Mouse (Mus musculus) small intestine, adult 2 months (tissue): Measurements from ENCODE around the gene Wdfy4. TPM values are rescaled to one million over a fixed set of nuclear protein-coding genes. Genes with fewer than 3 reads are reported as not detected.
A peak's percentile ranks its signal among the peaks of the same experiment; 100 is the strongest.

ENCODE experiments used
- H3K27ac ChIP-seq: fragments of 200-500 bp; 2 replicates; pipeline ENCODE4 v1.5.1; 2012; ENCODE audit warnings: low read depth, low read length, control low read depth, inconsistent platforms; ENCODE audit not compliant: insufficient read depth
- H3K27me3 ChIP-seq: fragments of 200-500 bp; 2 replicates; pipeline ENCODE4 v1.6.1; 2012; ENCODE audit warnings: mild to moderate bottlenecking, moderate library complexity, low read length, inconsistent platforms; ENCODE audit not compliant: control insufficient read depth, insufficient read depth
- H3K36me3 ChIP-seq: fragments of 200-500 bp; 2 replicates; pipeline ENCODE4 v1.6.1; 2012; ENCODE audit warnings: mild to moderate bottlenecking, low read length, control low read depth, inconsistent platforms; ENCODE audit not compliant: control insufficient read depth, insufficient read depth
- H3K4me1 ChIP-seq: fragments of 200-500 bp; 2 replicates; pipeline ENCODE4 v1.6.1; 2012; ENCODE audit warnings: low read length, inconsistent platforms, mixed read lengths; ENCODE audit not compliant: control insufficient read depth, insufficient read depth, insufficient read length
- H3K4me3 ChIP-seq: fragments of 200-500 bp; 2 replicates; pipeline ENCODE4 v1.5.1; 2012; ENCODE audit warnings: low read depth, mild to moderate bottlenecking, control low read depth, inconsistent platforms, low read length, moderate library complexity
- CTCF ChIP-seq: fragments of 200-500 bp; IDR thresholded peaks from 2 replicates; pipeline ENCODE4 v1.5.1; 2012; ENCODE audit warnings: low read depth, mild to moderate bottlenecking, control low read depth, inconsistent platforms, low read length, moderate library complexity, mixed read lengths; ENCODE audit not compliant: insufficient replicate concordance, insufficient read length; ENCODE audit errors: extremely low read depth
- POLR2A ChIP-seq: fragments of 200-500 bp; IDR thresholded peaks from 2 replicates; pipeline ENCODE4 v1.6.1; 2012; ENCODE audit warnings: low read depth, mild to moderate bottlenecking, control low read depth, inconsistent platforms, low read length, moderate library complexity
- WGBS: fragments of 180-500 bp; shearing (Covaris S2); methylation state at CpG from one replicate; pipeline ENCODE4 v1.1.7; 2018; 5-methylcytosine and 5-hydroxymethylcytosine counted together
- polyA plus RNA-seq: library from polyadenylated mRNA; depleted of rRNA; stranded (reverse); fragments of >200 nt; gene quantifications from 2 replicates; pipeline ENCODE4 v1.2.3, GENCODE M21; 2012

Gene Wdfy4
- polyA plus RNA-seq, 1 experiment = 4.8 TPM

DNA sequence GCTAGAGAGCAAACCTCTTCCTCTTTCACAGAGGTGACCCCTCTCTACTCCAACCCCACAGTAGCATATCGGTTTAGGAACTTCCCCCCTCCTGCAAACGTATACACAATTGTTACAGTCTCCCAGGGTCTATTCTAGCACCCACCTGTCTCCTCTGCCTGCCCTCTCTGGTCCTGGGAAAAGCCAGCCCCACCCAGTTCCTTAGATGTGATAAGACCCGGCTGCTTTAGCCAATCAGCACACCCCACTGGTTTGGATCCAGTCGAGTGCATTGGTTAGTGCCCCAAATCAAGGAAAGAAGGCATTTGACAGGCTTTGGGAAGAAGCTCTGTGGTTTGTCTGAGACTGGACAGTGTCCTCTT lies 29.4 kb upstream of the Wdfy4 start:
- WGBS = 5% methylated on average over 4 of the region's 4 CpGs
- Histone ChIP-seq H3K27me3 (no peaks in the 10 kb centered on the region), H3K4me1 (peaks cover 7% of the 10 kb centered on the region), H3K4me3 (no peak overlapping the region), H3K36me3 (no peaks in the 10 kb centered on the region), H3K27ac (peak overlapping the region; percentile 11; the same call in 1 of the 2 replicates)
- TF ChIP-seq POLR2A = no peak
- TF ChIP-seq CTCF = no peak

DNA sequence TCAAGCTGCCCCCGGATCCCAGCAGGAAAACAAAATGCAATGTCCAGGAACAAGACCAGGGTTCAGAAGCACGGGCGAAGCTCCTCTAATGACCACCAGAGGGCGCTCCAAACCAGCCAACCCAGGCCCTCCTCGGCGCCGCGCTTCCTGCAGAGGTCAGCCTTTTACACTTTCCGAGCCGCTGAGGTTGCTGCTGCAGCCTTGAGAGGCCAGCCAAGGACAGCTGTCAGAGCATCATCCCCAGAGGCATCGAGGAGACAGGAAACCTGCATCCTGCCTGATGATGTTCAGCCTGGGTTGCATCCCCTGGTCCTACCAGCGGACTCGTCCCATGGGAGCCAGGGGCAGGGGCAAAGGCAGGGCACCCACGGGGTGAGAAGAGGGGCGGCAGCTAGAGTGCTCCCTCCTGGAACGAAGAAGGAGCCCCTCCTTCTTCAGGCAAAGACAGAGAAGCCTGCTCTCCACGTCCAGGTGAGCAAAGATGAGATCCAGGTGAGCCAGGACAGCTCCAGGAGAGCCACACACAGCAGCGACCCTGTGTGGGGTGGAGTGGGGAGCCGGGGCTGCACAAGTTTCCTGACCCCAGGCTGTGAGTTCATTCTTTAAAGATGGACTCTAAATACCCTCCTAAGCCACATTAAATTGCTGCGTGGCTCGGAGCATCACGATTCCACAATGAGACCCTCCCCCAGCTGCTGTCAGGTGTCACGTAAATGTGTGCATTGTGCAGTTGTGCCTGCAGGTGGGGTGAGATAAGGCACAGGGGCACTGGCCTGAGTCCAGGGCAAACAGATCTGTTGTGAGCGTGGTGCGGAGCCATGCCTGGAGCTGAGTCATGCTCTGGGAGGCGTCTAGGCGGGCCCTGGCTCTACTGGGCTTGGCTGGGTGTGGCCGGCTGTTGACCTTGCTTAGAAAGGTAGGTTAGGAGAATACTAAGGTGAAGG lies 28.8 kb upstream of the Wdfy4 start, which contains the start of gene Arhgap22:
Gene Arhgap22 (plus strand): TSS at position 204 of the 944 bp plus-strand sequence.
- H3K27me3 ChIP-seq = no peaks in the 10 kb centered on the region
- peak within 1 kb of the TSS; percentile 11; the same call in 1 of the 2 replicates for H3K27ac ChIP-seq
- no peaks in the 10 kb centered on the region for H3K36me3 ChIP-seq
- peaks cover 7% of the 10 kb centered on the region for H3K4me1 ChIP-seq
- peak within 1 kb of the TSS; percentile 3; the same call in 1 of the 2 replicates for H3K4me3 ChIP-seq
- no peak for TF ChIP-seq POLR2A
- peak; percentile 100 for TF ChIP-seq CTCF
- 6% methylated on average over 28 of the region's 28 CpGs for WGBS

DNA sequence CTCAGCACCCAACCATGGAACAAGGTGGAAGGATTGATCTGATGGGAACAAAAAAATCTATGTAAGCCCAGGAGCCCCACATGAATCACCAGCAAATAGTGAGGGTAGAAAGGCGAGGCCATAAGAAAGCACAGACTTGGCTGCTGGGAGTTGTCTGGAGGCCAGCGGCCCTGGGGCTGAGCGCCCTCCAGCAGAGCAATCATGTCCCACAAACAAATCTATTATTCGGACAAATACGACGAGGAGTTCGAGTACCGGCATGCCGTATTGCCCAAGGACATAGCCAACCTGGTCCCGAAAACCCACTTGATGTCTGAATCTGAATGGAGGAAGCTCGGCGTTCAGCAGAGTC lies 27.6 kb upstream of the Wdfy4 start:
- Histone ChIP-seq H3K36me3 (no peaks in the 10 kb centered on the region), H3K4me1 (peaks cover 7% of the 10 kb centered on the region), H3K27me3 (no peaks in the 10 kb centered on the region), H3K4me3 (no peak overlapping the region), H3K27ac (no peak overlapping the region)
- WGBS = 90% methylated on average over 12 of the region's 12 CpGs
- TF ChIP-seq CTCF = no peak
- TF ChIP-seq POLR2A = no peak

DNA sequence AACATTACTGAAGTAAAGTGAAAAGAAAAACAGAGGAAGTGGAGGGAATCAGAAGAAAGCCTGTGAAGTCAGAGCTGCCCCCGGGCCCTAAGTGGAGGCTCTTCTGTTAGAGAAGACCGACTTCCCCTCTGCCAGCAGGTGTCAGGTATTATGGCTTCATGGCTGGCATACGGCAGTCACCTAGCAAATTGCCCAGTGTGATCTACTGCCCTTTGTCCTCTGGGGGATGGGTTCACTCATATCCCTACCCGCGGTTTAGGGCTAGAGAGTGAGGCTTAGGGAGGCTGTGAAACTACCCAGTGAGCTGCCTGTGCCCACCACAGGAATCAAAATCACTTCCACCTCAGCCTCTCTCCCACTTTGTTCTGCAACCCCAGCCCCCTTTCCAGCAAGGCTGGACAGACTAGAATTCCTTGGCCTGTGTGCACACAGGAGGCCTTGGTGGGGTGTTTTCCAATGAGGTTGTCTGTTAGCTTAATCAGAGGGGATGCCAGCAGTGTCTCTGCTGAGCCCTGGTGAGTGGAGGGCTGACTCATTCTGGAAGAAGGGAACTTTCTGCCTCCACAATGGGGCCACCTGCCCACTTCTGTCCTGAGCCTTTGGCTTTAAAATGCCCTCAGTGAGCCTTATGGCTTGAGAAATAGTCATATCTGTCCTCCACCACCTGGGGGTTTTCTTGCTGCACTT lies 27.1 kb upstream of the Wdfy4 start:
- no peak overlapping the region for H3K27ac ChIP-seq
- no peaks in the 10 kb centered on the region for H3K36me3 ChIP-seq
- H3K4me1 ChIP-seq = peaks cover 7% of the 10 kb centered on the region
- 16% methylated on average over 5 of the region's 5 CpGs for WGBS
- TF ChIP-seq POLR2A = no peak
- TF ChIP-seq CTCF = 0 out of 2 replicates have a peak, but pooled peaks have one; percentile 3
- H3K4me3 ChIP-seq = no peak overlapping the region
- H3K27me3 ChIP-seq = no peaks in the 10 kb centered on the region

DNA sequence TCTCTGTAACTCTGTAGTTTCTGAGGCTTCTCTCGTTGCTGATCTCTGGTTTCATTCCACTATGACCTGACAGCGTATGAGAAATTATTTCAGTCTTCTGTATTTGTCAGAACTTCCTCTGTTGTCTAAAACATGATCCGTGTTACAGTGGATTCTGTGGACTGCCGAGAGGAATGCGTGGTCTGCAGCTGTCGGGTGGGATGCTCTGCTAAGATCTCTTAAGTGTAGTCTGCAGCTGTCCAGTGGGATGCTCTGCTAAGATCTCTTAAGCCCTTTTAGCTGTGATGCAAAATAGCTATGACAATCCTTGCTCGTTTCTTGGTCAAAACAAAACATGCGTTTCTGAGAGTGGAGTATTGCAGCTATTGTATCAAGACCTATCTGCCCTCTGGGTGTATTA lies 25.5 kb upstream of the Wdfy4 start:
- no peaks in the 10 kb centered on the region for H3K27me3 ChIP-seq
- no peak overlapping the region for H3K27ac ChIP-seq
- H3K4me3 ChIP-seq = no peak overlapping the region
- WGBS = 78% methylated on average over 8 of the region's 8 CpGs
- peaks cover 7% of the 10 kb centered on the region for H3K4me1 ChIP-seq
- H3K36me3 ChIP-seq = no peaks in the 10 kb centered on the region
- TF ChIP-seq CTCF = no peak
- TF ChIP-seq POLR2A = no peak

DNA sequence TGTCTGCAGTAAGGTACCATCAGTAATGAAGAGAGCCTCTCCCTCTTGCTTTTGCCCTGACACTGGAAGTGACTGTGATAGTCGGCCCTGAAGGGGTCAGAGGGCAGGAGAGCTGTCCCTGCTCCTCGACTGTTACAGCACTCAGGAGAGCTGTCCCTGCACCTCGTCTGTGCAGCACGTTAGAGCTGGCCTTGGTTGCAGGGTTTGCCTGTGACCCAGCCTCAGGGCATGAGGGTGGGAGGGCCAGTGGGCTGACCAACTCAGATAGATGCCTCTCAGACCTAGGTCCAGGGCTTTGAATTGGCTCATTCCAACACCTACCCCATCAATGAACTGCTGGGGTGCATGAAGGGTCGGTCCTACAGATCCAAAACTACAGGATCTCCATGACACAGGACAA lies 23.0 kb upstream of the Wdfy4 start:
- 42% methylated on average over 5 of the region's 5 CpGs for WGBS
- H3K4me3 ChIP-seq = no peak overlapping the region
- TF ChIP-seq POLR2A (no peak), CTCF (no peak)
- H3K27me3 ChIP-seq = no peaks in the 10 kb centered on the region
- no peaks in the 10 kb centered on the region for H3K36me3 ChIP-seq
- no peaks in the 10 kb centered on the region; the same call in 1 of the 2 replicates for H3K4me1 ChIP-seq
- H3K27ac ChIP-seq = no peak overlapping the region

DNA sequence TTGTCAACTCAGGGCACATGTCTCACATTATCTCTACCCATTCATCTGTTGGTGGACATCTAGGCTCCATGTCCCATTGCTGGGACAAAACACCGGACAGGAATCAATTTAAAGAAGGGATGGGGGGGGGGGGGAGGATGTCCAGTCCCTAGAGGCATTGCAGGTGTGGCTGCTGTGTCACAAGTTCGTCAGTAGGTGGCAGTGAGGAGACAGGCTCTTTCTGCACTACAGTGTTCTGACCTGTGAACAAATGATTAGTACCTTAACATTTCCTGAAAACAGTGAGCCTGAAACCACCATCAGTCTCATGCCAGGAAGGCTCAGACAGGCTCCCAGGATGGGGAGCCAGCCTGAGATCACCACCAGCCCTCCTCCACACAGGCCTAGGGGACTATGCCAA lies 21.7 kb upstream of the Wdfy4 start:
- Histone ChIP-seq H3K4me1 (no peaks in the 10 kb centered on the region), H3K36me3 (no peaks in the 10 kb centered on the region), H3K4me3 (no peak overlapping the region), H3K27me3 (no peaks in the 10 kb centered on the region), H3K27ac (no peak overlapping the region)
- peak; percentile 44; the same call in 1 of the 2 replicates for TF ChIP-seq CTCF
- no peak for TF ChIP-seq POLR2A
- 3% methylated on average over 2 of the region's 2 CpGs for WGBS
